Mouse (Mus musculus) brain, embryonic 14.5 days (tissue): ENCODE measurements around the gene Edem2.

Source experiments
- CTCF ChIP-seq: fragments of 200-500 bp; IDR thresholded peaks from 2 replicates; pipeline ENCODE4 v1.5.1; 2012; ENCODE audit warnings: inconsistent platforms, mild to moderate bottlenecking, moderate library complexity, borderline replicate concordance; ENCODE audit not compliant: insufficient read depth, insufficient read length; ENCODE audit errors: extremely low read depth
- POLR2A ChIP-seq: fragments of 200-500 bp; IDR thresholded peaks from 2 replicates; pipeline ENCODE4 v1.6.1; 2012; ENCODE audit warnings: mild to moderate bottlenecking, inconsistent platforms, borderline replicate concordance; ENCODE audit not compliant: poor library complexity, insufficient read depth, insufficient read length, severe bottlenecking; ENCODE audit errors: extremely low read depth

GRCm38 (mm10) chr2:155679586-155680110 lies 49.6 kb downstream of the Edem2 start:
- no peak for TF ChIP-seq CTCF
- no peak for TF ChIP-seq POLR2A
